Mouse (Mus musculus) lung, adult 18-20 months (tissue): ENCODE results near the gene Grin2c.

ENCODE experiments used
- DNase-seq, 2 experiments: peaks; one replicate each; pipeline ENCODE4 v3.0.0; 2022; ENCODE audit warnings: mixed read lengths in 2 of 2

Gene Grin2c

DNA sequence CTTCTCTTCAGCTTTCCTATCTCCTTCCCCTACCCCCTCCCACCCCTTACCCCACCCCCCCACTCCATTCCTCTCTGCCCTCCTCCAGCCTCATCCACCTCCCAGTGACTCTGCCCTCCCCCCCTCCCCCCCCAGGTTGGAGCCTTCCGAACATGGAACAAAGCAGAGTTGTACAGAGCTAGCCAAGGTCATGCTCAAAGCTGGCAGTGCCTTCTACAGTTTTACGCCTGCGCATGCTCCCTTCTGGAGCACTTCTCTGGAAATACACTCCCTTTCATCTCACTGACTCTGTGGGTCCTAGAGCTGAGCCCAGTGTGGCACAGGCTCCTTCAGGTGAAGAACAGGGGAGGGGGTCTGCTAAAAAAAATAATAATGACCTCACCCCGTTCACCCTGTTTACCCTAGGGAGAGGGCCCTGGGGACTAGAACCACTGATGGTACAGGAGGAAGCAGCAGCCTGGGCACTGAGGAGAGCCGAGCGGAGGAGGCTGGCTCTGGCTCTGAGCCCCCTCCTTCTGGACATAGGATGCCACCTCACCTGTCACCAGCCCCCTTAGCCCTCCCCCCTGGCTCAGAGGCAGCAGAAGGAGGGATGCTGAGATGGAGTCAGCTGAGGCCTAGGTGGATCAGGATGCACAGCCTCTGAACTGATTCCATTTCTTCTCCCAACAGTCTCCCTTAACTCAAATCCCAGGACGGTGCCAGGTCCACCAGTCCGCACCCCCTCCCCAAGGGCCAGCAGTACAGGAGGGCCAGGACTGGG lies 15.9 kb upstream of the Grin2c start:
- no peak for DNase-seq

DNA sequence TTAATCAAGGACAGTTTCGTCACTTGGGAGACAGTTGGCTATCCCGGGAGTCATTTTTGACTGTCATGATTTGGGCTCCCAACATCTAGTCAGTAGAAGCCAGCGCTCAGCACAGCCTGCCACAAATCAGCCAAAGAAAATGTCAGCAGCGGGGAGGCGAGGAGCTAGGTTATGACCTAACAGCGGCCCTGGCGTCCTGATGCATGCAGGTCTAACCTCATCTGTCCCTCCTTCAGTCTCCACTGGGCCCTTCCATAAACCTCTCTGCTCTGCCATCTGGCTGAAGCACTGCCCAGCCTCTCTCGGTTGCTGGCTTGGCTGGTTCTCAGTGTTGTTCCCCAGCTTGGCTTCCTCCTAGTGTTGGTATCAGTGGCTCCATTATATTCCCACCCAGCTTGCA lies 15.3 kb upstream of the Grin2c start:
- peak in 1 of 2 experiments; percentile 19 for DNase-seq

DNA sequence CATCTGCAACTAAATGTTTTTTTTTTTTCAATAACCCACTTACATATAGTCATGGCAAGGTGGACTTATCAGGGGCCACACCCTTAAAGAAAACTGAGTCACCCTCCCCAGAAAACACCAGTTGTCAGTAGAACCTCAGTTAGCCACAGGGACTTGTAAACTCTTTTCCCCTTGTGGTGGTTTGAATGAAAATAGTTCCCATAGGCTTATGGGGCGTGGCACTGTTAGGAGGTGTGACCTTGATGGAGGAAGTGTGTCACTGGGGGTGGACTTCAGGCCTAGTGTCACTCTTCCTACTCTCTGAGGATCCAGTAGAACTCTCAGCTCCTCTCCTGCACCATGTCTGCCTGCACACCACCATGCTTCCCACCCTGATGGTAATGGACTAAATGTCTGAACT lies 12.7 kb upstream of the Grin2c start:
- DNase-seq = no peak

DNA sequence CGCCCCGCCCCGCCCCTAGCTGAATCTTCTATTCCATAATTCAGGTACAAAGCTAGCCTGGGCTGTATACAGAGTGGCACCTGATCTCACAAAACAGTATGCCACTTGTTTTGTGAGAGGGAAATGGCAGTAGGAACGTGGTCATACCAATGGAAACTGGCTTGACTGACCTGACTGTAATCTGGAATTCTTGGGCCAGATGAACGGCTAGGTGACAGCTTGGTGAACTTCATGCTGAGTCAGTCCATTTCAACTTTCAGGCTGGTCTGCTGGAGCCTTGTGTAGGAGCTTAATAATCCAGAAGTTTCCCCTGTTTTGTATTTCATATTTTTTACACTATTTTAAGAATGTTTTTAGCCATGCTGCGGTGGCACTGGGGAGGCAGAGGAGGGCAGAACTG lies 11.1 kb upstream of the Grin2c start:
- DNase-seq = no peak

DNA sequence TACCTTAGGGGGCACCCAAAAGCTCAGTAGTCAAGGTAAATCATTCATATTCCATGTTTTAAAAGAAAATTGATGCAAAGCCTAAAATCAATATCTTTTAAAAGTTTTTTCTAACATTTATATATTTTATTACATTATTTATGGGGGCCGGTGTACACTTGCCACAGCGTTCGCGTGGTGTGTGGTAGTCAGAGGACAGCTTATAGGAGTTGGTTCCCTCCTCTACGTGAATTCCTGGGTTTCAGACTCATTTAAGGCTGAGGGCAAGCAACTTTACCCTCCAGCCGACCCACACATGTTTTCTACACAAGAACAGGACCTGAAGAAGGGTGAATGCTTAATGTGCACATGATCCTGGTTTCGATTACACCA lies 10.5 kb upstream of the Grin2c start:
- no peak for DNase-seq

DNA sequence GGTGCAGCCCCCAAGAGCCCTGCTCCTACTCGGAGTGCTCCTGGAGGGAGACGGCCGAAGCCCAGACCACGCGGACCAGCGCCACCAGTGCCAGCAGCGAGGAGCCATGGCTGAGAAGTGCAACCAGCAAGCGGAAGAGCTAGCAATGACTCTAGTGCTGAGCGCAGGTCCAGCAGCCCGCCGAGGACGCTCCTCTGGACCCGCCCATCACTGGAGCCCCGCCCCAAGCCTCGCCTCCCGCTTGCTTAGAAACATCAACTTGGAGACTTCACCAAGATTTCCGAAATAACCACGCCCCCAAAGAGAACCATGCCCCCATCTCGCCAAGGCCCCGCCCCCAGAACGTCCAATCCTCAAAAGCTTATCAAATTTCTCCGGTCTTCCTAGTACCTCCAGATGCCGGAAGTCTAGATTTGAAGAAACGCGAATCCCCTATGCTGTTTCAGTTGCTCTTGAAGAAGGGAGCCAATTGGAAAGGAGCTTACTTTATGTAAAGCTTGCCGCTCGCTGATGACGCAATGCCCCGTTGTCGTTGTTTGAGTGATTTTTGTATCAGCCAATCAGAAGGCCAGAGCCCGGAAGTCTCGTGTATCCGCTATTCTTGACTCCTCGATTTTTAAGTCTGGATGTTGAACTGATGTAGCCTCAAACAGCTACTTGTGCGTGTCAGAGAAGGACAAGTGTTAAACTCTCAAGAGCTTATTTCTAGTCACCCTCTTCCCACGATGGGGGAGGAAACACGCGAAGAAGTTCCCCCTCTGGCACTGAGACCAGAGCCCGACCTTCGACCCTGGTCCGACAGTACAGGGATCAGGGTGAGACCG lies 9.9 kb upstream of the Grin2c start, which contains the start of gene Fdxr:
TSS of gene Fdxr (minus strand) at position 271 of the 824 bp plus-strand sequence.
- peak; percentile 100 for DNase-seq

DNA sequence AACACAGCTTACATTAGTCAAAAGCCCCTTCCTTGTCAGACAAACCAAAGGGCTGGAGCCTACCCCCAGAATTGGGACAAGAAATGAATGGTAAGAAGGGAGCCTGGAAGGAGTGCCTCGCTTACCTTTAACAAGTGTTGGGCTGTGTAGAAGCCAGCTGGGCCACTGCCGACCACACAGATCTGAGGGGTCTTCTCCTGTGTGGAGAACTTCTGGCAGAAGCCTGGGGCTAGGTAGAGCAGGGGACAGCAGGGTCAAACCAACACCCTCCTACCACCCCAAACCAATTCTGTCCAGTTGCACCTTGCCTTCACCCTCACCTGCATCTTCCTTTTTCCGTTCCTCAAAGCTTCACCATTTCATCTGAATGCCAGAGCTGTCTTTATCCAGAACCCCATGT lies 8.9 kb upstream of the Grin2c start:
- no peak for DNase-seq

DNA sequence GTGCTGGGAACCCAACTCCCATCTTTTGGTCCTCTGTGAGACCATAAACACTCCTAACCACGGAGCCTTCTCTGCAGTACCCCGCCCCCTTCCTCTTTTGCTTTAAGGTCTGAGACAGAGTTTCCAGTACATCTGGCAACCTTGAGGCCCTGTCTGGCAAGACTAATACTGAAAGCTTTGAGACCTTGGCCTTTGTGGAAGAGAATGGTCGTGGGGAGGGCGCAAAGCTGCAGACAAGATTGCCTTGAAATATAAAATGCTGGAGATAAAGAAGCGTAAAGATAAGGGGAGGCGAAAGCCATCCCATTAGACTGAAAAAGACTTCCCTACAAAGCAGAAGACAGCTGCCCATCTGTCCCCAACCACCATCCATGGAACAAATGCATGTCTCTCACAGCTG lies 8.5 kb upstream of the Grin2c start:
- DNase-seq = no peak

DNA sequence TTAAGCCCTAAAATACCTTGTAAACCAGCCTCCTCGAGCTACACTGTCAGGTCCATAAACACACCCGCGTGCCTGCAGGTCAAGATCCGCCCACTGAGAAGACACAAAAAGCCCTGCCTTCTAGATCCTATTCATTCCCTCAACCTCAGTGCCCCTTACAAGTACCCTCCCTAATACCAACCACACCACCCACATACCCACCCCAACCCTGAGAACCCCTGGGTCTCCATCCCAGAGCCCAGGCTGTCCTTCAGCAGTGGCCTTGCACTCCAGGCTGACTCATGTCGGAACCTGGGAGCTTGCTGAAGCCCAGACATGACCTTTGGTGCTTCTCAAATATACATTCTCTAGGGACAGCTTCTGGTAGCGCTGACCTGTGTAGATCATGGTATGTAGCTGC lies 7.7 kb upstream of the Grin2c start:
- no peak for DNase-seq

DNA sequence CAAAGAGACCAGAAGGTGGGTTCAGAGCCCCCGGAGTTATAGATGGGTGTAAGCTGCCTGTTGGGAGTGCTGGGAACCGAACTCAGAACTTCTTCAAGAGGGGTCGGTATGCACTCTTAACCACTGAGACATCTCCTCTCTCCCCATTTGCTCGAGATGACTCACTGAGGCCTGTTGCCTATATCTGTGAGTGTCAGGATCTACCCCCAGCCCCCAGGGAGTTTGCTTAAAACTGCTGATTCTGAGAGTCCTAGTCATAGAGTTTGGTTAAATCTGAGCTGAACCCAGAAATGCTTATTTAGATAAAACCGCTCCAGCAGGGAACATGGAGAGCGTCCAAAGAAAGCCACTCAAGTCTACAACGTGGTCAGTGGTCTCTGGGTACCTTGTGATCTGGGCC lies 7.1 kb upstream of the Grin2c start:
- no peak for DNase-seq

DNA sequence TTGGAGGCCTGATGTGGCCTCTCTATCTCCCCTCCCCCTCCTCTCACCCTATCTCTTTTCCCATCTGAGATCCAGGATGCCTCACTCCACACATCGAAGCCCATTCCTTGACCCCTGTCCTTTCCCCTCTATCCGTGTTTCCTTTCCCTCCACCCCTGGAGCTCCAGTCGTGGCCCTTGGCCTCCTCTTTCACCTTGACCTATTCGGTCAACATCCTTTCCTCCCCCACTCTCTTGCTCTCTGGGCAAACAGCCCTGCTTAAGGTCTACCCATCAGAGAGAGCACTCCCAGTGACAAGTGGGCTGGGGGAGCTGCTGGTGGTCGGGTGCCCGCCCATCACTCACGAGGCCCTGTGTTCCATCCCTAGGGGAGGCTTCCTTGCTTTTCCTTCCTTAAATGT lies 6.7 kb upstream of the Grin2c start:
- no peak for DNase-seq

DNA sequence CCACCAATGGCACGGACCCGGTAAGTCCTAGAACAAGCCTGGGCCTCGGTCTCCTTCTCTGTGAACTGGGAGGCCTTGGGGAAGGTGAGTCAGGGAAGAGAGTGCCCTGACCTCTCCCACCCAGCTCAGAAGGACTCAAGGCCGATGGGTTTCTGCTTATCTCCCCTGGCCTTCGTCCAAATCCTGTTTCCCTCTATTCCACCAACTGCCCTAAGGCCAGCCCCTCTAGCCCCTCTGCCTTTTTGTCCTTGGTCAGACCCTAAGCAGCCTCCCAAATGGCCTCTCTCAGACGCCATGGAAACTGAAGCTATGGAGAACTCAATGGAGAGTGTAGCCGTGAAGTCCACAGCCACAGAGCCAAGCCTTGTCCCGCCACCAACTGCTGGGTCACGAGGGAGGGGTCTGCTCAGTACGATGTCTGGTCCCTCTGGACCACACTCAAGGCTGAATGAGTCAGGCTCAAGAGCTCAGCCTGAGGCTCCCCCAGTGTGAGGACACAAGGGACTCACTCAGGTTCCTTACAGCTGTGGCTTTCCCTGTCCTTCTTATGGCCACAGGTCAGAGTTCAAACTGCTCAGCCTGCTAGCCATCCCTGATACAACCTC lies 6.0 kb upstream of the Grin2c start:
- DNase-seq = no peak

DNA sequence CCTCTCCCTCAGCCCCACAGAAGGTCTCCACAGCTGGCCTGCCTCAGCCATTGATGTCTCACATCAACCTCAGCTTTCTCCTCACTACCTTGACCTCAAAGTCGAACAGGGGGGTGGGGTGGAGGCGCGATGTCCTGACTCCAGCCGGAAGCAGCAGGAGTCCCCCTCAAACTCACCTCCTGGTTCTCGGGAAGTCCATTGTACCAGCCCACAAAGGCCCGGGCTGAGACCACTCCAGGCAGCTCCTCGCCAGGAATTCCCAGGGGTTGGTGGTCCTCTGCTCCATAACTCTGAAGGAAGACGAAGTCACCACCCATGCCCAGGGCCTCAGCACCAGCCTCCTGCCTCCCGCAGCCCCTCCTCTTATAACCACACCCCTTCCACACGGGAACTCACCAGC lies 4.4 kb upstream of the Grin2c start:
- no peak for DNase-seq

DNA sequence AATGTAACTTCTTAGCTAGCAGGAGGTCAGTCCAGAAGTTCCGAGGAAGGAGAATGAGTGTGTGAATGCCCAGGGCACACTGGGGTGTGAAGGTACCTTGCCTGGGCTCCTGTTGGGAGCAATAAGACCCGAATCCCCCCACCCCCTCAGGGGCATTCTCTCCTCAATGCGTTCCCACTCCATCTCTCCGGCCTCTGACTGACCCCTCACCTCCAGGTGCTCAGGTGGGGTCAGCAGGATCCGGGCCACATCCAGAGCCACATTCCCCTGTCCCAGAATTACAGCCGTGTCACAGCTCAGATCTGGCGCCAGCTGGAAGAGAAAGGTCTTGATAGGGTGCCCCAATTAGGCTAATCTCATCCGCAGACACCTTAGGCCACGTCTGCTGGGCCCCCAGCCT lies 4.0 kb upstream of the Grin2c start:
- DNase-seq = no peak

DNA sequence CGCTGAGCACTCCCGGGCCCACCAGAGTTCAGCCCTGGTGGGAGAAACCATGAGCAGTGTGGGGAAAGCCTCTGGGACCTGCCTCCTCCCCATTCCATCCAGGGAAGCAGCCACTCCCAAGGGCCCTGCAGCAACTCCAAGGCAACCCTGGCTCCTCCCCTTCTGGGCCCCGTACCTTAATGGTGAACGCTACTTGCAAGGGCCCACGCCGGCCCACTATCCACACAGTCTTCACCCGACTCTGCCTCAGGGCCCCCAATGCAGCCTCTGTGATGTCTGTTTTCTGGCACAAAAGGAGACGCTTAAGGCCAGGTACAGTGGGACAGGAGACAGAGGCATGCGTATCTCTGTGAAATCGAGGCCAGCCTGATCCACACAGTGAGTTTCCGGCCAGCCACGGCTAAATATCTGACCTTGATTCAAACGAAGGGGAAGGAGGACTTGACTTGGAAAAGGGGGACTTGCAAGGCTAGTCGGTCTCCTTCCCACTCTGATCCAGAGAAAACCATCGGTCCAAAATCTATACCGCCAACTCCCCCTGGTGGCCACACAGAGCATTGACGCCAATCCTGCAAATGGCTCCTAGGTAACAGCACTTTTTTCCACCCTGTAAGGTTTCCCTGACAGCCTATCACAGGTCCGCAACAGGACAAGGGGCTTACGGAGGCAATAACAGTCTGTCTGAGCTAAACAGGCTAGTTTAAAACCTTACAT lies 3.3 kb upstream of the Grin2c start:
- DNase-seq = peak; percentile 73 to 74

DNA sequence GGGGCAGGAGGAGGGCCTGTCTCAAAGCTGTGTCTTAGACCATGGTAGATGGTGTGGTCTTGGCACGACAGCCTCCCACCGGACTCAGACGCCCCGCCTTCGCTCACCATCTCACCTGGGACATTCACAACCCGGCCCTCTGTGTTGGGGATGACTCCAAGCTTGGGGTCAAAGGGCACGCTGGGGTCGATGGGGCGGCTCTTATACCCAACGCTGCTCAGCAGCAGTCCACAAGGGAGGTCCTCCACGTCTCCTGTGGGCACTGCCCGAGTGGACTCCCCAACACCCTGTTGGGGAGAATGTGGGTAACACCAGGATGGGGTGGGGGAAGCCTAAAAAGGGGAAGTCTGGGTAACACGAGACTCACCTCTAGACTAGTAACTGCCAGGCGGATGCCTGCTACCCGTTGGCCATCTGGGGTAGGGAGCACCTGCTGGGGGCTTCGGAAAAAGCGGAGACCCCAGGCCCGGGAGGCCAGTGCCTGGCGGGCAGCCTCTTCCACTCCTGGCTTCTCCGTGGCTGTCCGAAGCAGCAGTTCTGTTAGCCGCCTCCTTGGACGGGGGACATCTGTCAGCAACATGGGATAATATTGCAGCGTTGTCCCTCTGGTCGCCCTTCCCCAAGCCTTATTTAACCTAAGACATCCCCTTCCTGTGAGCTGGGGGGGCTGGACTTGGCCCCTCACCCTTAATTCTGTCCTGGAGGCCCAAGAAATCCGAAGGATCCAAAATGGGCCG lies 2.5 kb upstream of the Grin2c start:
- no peak for DNase-seq

DNA sequence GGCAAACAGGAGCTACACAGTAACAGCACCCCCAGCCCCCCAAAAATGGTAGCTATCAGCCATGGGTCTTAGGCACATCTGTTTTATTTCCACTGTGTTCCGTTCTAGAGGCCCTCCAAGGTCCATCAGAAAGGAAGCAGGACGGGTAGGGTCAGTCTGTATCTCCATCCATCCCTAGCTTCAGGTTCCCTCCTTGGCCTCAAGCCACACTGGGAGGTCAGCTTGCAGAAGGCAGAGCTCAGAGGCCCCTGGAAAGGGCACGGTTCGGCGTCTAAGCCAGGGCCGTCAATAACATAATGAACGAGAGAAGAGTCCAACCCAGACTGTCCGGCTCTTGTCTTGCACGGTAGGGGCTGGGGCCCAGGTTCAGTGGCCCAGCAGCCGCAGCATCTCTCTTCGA lies 915 bp upstream of the Grin2c start:
- DNase-seq = no peak

DNA sequence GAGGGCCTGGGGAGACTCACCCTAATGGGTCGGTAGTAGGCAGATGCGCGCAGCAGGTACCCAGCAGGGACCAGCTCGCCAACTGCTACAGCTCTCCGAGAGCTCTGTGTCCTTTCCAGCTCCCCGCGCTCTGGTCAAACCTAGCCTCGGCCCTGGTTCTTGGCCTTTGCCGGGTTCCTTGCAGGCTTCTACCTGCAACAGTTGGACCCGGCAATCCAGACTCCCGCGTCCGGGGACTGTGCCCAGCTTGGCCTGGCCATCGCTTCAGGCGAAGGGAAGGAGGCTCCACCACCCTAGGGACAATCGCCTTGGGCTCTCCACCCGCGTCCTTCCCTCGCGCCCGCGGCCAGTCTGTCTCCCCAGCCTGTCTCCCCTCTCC lies 654 bp downstream of the Grin2c start:
- no peak for DNase-seq

DNA sequence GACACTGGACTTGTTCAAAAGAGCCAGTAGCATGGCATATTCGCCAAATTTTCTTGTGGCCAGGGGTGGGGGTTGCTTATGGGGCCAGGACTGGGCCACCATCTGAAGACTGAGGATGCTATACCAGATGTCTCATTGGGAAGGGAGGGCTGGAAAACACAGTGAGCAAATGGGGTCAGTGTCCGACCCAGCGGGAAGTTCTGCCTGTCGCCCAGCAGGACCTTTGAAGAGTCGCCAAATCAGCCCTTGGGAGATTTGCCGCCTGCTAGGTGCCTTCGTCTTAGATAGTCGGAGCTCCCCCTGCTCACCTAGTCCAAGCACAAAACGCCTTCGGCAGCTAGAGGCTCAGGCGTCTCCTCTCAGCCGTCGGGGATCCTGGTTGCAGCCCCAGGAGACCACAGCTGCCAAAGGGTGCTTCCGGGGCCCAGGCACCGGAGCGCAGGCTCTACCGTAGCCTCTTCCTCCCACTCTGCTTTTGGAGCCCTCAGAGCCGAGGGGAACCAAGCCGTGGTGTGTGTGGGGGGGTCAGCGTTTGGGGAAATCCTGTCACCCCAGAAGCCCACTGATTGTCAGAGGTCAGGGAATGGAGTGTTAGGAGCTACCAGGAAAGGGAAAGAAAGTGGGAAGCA lies 1.2 kb downstream of the Grin2c start:
- DNase-seq = no peak

DNA sequence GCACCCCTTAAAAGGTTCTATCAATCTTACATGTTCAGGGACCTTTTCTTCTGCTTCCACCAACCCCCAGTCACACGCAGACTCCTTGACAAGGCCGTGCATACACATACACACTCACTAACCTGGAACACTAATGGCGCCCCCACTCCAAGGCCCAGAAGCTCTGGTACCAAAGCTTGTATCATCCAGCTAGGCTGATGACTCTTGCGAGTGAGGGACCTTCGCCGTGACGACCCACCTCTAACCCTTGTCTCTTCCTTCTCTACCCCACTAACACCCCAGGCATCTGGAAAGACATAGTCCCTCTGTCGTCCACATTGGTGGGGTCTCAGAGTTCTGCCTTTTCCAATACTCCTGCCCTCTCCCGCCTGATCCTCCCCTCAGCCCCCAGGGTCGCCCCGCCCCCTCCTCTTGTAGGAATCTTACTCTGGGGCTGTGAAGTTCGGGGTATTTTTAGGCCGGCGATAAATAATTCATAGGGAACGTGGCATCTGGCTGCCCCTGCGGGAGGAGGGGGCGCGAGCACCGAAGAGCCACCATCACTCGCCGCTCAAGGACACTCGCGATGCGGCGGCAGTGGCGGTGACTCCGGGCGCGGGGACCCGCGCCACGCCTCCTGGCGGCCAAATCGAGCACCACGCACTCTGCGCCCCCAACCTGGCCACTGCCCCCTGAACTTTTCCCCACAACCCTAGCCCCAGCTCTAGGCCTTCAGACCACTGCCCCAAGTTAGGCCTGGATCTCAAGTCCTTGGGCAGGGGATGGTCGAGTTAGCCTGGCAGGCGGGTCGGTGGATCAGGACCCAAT lies 2.0 kb downstream of the Grin2c start:
- no peak for DNase-seq

DNA sequence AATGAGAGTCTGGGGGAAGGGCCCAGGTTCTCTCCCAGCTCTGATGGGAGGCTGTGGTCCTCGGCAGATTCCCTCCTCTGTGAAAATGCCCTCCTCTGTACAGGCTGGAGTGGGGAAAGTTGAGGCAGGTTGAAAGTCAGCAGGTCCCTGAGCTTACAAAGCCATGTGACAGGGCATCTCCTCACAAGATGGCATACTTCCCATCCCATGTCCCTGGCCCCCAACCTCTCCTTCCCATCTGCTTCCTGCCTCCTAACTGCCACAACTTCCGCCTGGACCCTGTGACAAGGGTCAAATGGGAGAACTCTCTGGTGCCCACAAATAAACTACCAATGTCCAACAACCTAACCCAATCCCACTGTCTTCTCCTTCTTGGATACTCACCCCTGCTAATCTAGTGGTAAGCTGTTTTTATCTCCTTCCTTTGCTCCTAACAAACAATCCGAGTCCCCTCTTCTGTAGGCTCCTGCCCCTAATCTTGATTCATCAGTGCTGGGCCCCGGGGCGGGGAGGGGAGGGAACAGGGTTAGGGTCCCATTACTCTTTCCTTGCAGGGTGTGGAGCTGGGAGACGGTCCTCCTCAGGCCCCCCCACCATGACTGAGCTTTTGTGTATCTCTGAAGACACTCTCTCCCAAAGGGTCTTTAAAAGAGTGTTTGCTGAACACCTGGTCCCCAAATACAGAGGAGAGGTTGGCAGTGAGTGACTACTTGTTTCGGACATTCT lies 2.7 kb downstream of the Grin2c start:
- no peak for DNase-seq
